Mouse (Mus musculus) forebrain, embryonic 14.5 days (tissue): ENCODE measurements around the gene Pakap. TPM values are rescaled to one million over a fixed set of nuclear protein-coding genes. Genes with fewer than 3 reads are reported as not detected.
"Not testable (repeated sequence)": the region's sequence is repeated elsewhere in the genome, so short reads cannot be mapped to it uniquely, and the experiment has no call there.

Experiments used
- ATAC-seq: fragments of 200-750 bp; cut with Nextera tagmentation; 2 replicates; pipeline ENCODE4 v1.8.0; 2017; ENCODE audit warnings: mild to moderate bottlenecking, moderate library complexity
- DNase-seq: peaks from one replicate; pipeline ENCODE4 v3.0.0-alpha.2; 2015; ENCODE audit warnings: low spot score
- H3K27ac ChIP-seq: fragments of 300-500 bp; sonication (generic); 2 replicates; pipeline ENCODE4 v1.5.1; 2014; ENCODE audit warnings: low read depth, mild to moderate bottlenecking, control low read depth, low read length, moderate library complexity
- H3K27me3 ChIP-seq: fragments of 300-500 bp; sonication (generic); replicated peaks from 2 replicates; pipeline ENCODE4 v1.6.1; 2014; ENCODE audit warnings: low read length, control low read depth, mixed read lengths; ENCODE audit not compliant: control insufficient read depth, insufficient read depth
- H3K36me3 ChIP-seq: fragments of 300-500 bp; sonication (generic); 2 replicates; pipeline ENCODE4 v1.6.1; 2014; ENCODE audit warnings: low read length, control low read depth; ENCODE audit not compliant: control insufficient read depth, insufficient read depth
- H3K4me1 ChIP-seq: fragments of 300-500 bp; sonication (generic); 2 replicates; pipeline ENCODE4 v1.6.1; 2014; ENCODE audit warnings: antibody characterized with exemption, low read length, control low read depth; ENCODE audit not compliant: control insufficient read depth, insufficient read depth
- H3K4me2 ChIP-seq: fragments of 300-500 bp; sonication (generic); 2 replicates; pipeline ENCODE4 v1.6.1; 2014; ENCODE audit warnings: mild to moderate bottlenecking, control low read depth, low read length
- H3K4me3 ChIP-seq: fragments of 300-500 bp; sonication (generic); 2 replicates; pipeline ENCODE4 v1.5.1; 2014; ENCODE audit warnings: low read depth, low read length, control low read depth
- H3K9ac ChIP-seq: fragments of 300-500 bp; sonication (generic); 2 replicates; pipeline ENCODE4 v1.6.1; 2014; ENCODE audit warnings: mild to moderate bottlenecking, low read length, control low read depth, moderate library complexity
- H3K9me3 ChIP-seq: fragments of 300-500 bp; sonication (generic); replicated peaks from 2 replicates; pipeline ENCODE4 v1.6.1; 2016; ENCODE audit warnings: low read length, control low read depth, mixed read lengths; ENCODE audit not compliant: control insufficient read depth
- WGBS: fragments of 180-500 bp; shearing (Covaris S2); extraction: QIAGEN DNeasy Blood & Tissue Kit; methylation state at CpG from one replicate; pipeline ENCODE4 v1.1.7; 2014; 5-methylcytosine and 5-hydroxymethylcytosine counted together
- polyA plus RNA-seq: library from polyadenylated mRNA; unstranded; fragments of >200 nt; fragmentation: Nextera tagmentation; extraction: Ambion mirVana; gene quantifications from 2 replicates; pipeline ENCODE4 v1.2.1, GENCODE M21; 2014

Gene Pakap
- polyA plus RNA-seq, 1 experiment from 2014 or later = 4.1 TPM

DNA sequence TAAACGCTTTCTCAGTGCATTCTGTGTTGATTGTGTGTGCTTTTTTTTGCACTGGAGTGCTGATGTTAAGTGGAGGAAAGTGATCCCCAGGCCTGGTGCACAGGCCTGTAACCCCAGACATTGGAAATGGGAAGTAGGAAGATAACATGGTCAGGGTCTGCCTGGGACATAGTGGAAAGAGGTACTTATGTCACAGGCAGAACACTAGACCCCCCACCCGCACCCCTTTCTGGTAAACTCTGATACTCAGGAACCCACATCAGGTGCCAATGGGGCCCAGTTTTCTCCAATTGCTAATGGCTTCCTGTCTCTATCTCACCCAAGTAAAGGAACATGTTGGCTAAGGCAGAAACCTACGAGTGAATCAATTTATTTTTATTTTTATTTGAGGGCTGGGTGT is 316.5 kb downstream of the Pakap start:
- no peak overlapping the region for H3K27ac ChIP-seq
- no peaks in the 10 kb centered on the region for H3K36me3 ChIP-seq
- H3K4me1 ChIP-seq = peaks cover 3% of the 10 kb centered on the region; the same call in 1 of the 2 replicates
- 89% methylated on average over 3 of the region's 3 CpGs for WGBS
- H3K9me3 ChIP-seq = no peaks in the 10 kb centered on the region
- no peak overlapping the region for H3K4me3 ChIP-seq
- H3K9ac ChIP-seq = no peak overlapping the region
- H3K27me3 ChIP-seq = no peaks in the 10 kb centered on the region
- H3K4me2 ChIP-seq = no peak overlapping the region
- ATAC-seq = no peak
- DNase-seq = no peak

DNA sequence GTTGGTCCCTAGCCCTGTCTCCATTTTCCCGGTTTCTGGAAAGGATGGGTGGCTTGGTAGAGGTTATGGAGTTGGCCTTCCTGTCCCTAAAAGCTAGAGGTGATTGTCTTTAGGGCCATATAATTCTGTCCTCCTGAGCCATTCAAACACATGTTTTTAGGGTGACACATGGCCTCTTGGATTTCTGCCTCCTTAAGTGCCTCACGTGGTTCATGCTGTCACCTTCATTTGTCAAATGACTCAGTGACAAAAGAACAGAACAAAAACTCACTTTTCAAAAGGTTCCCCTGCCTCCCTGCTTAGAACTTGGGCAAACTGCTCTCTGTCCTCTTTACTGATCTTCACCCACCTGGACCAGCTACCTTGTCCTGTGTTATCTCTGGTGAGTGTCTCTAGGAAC is 317.2 kb downstream of the Pakap start:
- no peak for DNase-seq
- Histone ChIP-seq H3K9ac (no peak overlapping the region), H3K27me3 (no peaks in the 10 kb centered on the region), H3K4me1 (peaks cover 3% of the 10 kb centered on the region; the same call in 1 of the 2 replicates), H3K36me3 (no peaks in the 10 kb centered on the region), H3K4me3 (no peak overlapping the region), H3K9me3 (no peaks in the 10 kb centered on the region), H3K27ac (no peak overlapping the region), H3K4me2 (no peak overlapping the region)
- 62% methylated on average over 2 of the region's 2 CpGs for WGBS
- no peak for ATAC-seq

DNA sequence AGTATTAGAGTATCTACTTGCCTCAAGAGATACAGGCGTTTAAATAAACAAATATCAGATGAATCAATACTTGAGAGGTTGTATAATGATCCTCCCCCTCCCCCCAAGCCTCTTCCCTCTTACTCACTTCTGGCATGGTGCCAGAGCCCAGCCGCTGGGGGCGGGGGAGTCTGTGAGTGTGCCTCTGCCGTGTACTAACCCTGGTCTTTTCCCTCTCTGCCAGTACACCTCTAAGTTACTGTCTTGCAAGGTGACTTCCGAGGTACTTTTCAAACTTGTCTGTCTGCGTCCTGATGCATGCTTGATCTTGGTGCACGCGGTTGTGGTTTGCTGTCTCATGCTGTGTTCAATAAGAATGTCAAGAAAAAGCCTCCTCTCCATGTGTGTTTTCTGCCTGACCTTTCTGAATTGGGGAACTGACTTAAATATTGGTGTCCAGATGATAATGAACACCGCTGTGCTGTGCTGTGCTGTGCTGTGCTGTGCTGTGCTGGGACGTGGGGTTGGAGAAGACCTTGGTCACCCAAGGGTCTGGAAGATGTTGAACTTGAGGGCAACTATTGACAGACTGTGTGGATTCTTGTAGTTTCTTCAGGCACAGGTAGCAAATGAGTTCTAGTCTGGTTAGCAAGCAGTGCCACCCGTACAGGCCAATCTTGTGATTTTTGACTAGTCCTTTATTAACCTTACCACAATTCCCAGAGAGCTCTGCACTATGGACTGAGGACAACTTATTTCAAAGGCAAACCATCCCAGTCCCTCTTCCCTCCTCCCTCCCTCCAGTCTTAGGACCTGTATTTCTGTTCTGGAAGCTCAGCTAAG is 318.3 kb downstream of the Pakap start:
- H3K9ac ChIP-seq = no peak overlapping the region
- H3K27ac ChIP-seq = no peak overlapping the region
- no peaks in the 10 kb centered on the region for H3K9me3 ChIP-seq
- H3K36me3 ChIP-seq = no peaks in the 10 kb centered on the region
- ATAC-seq (peak; percentile 37), DNase-seq (peak; percentile 68)
- H3K4me3 ChIP-seq = no peak overlapping the region
- 52% methylated on average over 11 of the region's 11 CpGs for WGBS
- no peaks in the 10 kb centered on the region for H3K27me3 ChIP-seq
- H3K4me2 ChIP-seq = no peak overlapping the region
- peaks cover 3% of the 10 kb centered on the region; the same call in 1 of the 2 replicates for H3K4me1 ChIP-seq

DNA sequence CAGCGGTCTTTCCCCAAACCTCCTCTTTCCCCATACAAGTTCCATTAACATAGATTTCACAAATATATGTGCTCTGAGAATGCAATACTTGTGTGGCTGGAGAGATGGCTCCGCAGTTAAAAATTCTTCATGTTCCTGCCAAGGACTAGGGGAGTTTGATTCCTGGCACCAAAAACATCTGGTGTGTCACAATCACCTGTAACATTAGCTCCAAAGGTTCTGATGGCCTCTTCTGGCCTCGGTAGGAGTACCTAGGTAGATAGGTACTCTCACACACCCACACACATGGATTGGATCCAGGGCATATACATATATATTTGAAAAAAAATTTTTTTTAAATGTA is 318.9 kb downstream of the Pakap start:
- no peak for ATAC-seq
- Histone ChIP-seq H3K4me2 (no peak overlapping the region), H3K9me3 (no peaks in the 10 kb centered on the region), H3K4me1 (peaks cover 3% of the 10 kb centered on the region; the same call in 1 of the 2 replicates), H3K4me3 (no peak overlapping the region), H3K27me3 (no peaks in the 10 kb centered on the region), H3K9ac (no peak overlapping the region), H3K27ac (no peak overlapping the region), H3K36me3 (no peaks in the 10 kb centered on the region)
- DNase-seq = no peak
- WGBS = 94% methylated on average over 3 of the region's 3 CpGs

DNA sequence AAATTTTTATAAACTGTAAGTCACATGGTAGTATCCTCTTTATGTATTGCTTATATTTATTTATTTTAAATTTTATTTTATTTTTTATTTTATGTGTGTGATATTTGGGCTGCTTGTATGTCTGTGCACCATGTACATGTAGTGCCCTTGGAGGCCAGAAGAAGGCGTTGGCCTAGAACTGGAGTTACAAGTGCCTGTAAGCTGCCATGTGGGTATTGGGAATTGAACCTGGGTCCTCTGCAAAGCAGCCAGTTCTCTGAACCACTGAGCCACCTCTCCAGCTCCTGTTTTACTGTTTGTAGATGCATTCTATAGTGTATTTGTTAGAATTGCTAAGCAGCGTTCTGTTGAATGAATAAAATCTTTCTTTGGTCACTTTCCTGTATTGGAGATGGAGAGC is 320.3 kb downstream of the Pakap start:
- H3K27ac ChIP-seq = no peak overlapping the region
- no peaks in the 10 kb centered on the region for H3K36me3 ChIP-seq
- peaks cover 3% of the 10 kb centered on the region; the same call in 1 of the 2 replicates for H3K4me1 ChIP-seq
- no peaks in the 10 kb centered on the region for H3K27me3 ChIP-seq
- no peak for ATAC-seq
- WGBS = 91% methylated on average over 2 of the region's 2 CpGs
- no peak overlapping the region for H3K4me2 ChIP-seq
- DNase-seq = no peak
- no peaks in the 10 kb centered on the region for H3K9me3 ChIP-seq
- no peak overlapping the region for H3K4me3 ChIP-seq
- H3K9ac ChIP-seq = no peak overlapping the region

DNA sequence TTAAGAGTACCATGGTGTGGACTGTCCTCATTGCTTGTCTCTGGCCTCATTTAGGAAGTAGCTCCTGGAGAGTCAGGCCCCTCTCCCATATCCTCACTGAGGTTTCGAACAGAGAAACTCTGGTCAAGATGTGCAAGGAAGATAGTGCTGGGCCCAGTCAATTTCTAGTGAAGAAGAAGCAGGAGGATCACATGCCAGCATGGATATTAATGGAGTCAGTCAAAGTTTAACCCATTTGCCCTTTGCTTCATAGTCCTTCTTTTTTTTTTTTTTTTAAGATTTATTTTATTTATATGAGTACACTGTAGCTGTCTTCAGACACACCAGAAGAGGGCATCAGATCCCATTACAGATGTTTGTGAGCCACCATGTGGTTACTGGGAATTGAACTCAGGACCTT is 321.0 kb downstream of the Pakap start:
- not testable (repeated sequence) for DNase-seq, ATAC-seq, H3K27ac ChIP-seq, H3K9me3 ChIP-seq, H3K4me1 ChIP-seq, H3K4me2 ChIP-seq, H3K36me3 ChIP-seq, H3K4me3 ChIP-seq, H3K9ac ChIP-seq, H3K27me3 ChIP-seq
- WGBS = 100% methylated on average over 1 of the region's 1 CpGs

DNA sequence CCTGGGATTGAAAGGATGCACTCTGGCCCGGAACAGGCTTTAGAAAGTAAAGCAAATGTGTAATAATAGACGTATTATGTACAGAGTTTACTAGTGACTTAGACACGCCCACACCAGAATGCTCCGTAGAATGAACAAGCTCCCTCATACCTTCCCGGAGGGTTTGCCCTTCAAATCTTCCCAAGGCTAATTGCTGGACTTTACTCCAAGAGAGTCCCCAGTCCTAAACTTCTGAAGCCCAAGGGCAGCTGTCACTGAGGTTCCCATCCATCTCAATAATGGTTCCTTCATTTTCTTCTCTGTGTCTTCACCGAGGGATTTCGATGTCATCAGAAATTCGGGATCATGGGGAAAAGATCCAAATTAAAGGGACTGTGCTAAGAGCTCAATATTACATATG is 321.8 kb downstream of the Pakap start:
- no peak overlapping the region for H3K9ac ChIP-seq
- H3K9me3 ChIP-seq = no peaks in the 10 kb centered on the region
- no peak for ATAC-seq
- no peak overlapping the region for H3K4me2 ChIP-seq
- no peaks in the 10 kb centered on the region for H3K27me3 ChIP-seq
- no peak overlapping the region for H3K27ac ChIP-seq
- no peak overlapping the region for H3K4me3 ChIP-seq
- 80% methylated on average over 8 of the region's 8 CpGs for WGBS
- H3K4me1 ChIP-seq = peaks cover 3% of the 10 kb centered on the region; the same call in 1 of the 2 replicates
- no peak for DNase-seq
- H3K36me3 ChIP-seq = no peaks in the 10 kb centered on the region

DNA sequence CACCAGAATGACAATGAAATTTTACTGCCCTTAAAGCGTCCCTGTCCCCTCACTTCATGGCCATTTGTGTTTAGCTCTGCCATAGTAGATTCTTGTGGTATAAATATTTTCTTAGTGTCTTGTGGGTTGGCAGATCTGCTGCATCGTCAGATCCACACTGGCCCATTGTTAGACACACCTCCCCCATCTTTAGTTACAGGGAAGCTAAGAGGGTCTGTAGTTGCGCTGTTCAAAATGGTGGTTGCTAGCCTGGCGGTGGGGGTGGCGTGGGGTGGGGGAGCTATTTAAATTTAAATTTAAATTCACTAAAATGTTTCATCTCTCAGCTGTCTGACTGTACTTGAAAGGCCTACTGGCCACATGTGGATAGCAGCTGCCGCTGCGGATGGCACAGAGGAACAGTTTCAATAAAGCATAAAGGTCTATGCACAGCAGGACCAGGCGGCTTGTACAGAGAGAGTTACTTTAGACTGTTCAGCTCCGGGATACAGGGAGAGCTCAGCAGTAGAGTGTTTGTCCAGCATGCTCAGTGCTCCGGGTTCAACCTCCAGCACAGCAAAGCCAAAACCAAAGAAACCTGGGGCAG is 324.1 kb downstream of the Pakap start:
- 57% methylated on average over 10 of the region's 10 CpGs for WGBS
- ATAC-seq = peak; percentile 75

DNA sequence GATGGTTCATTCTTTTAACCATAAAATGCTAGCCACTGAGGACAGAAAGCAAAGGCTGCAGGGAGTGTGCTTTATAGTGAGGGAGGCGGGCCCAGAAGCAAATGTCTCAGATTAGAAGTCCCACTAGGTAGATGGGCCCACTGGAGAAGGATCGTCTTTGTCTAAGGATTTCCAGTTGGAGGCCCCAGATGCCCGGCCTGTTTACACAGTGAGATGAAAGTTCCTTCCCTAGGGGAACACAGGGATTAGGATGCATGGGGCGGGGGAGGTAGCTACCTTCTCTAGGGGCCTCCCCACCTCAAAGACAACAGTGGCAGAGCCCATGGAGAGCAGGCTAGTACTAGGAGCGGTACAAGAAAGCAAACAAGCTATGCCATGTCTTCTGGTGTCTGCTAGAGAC is 327.2 kb downstream of the Pakap start:
- ATAC-seq = no peak
- 28% methylated on average over 5 of the region's 5 CpGs for WGBS
- H3K4me3 ChIP-seq = no peak overlapping the region
- H3K36me3 ChIP-seq = no peaks in the 10 kb centered on the region
- H3K4me2 ChIP-seq = no peak overlapping the region
- no peaks in the 10 kb centered on the region for H3K9me3 ChIP-seq
- DNase-seq = no peak
- no peak overlapping the region for H3K9ac ChIP-seq
- no peak overlapping the region for H3K27ac ChIP-seq
- H3K27me3 ChIP-seq = no peaks in the 10 kb centered on the region
- H3K4me1 ChIP-seq = no peaks in the 10 kb centered on the region

More for the DNA sequence above, 324.1 kb downstream of the Pakap start:
- Histone ChIP-seq H3K36me3 (no peaks in the 10 kb centered on the region), H3K4me3 (no peak overlapping the region), H3K4me2 (no peak overlapping the region), H3K9me3 (no peaks in the 10 kb centered on the region), H3K9ac (no peak overlapping the region), H3K27ac (no peak overlapping the region), H3K27me3 (no peaks in the 10 kb centered on the region), H3K4me1 (no peaks in the 10 kb centered on the region)
- DNase-seq = peak; percentile 54
